In the genomic region with DNA sequence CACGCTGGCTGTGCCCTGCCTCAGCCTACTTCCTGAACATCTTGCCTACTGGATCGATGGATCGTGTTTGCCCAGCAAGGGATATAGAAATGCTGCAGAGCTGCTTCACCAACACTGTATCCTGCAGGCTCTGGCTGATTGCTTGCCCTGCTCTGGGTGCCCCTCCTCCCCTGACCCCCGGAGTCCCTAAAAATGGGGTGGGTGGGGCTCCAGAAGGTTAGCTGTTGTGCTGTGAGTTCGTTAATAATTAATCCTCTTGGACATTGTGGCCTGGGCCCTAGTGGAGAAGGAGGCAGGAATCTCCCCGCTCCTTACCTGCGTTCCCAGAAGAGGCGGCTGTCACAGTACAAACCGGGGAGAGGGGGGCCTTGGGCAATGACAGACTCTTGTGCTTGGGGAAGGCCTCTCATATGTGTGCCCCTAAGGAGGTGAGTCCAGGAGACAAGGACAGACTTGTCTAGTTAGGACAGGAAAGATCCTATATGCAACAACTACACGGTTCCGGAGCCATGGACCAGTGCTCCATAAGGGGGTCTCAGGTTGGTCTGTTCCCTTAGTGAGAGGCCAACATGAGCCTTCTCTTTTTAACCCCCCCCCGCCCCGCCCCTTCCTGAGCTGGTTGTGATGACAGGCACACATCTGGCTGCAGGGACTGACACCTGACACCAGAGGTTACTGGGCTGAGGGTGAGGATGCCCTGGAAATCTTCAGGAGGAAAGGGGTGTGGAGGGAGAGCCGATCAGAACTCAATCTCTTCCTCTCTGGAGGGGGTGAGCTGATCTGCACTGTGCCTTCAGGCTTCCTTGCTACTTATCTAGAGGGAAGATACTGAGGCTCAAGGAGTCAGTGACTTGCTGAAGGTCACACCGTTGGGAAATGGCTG, we compare ENCODE assay signal across 9 mouse cellular contexts. TPM values are rescaled to one million over a fixed set of nuclear protein-coding genes. Genes with fewer than 3 reads are reported as not detected.
DNase-seq lines count a peak whose midpoint lies in the region; ATAC-seq and TF ChIP-seq lines count a peak whose summit lies in the region.
"Had no signal": no experiment of that assay in that cellular context is flagged by ENCODE, and none has a peak within 500 bp of the region (broad histone marks: within the 10 kb centered on the region; RNA-seq: fewer than 3 reads in every experiment).

No protein-coding gene starts in this region.

- H3K27ac ChIP-seq in heart, embryonic 12.5 days (ENCODE audit: poor library complexity, severe bottlenecking) = no peak overlapping the region
- H3K27ac ChIP-seq in heart, adult 2 months = no peak overlapping the region
- H3K27ac ChIP-seq in hindbrain, embryonic 10.5 days = peak overlapping the region; percentile 66
- peak overlapping the region; percentile 39; the same call in 1 of the 2 replicates for H3K27ac ChIP-seq in limb, embryonic 13.5 days
- no peak overlapping the region for H3K27ac ChIP-seq in midbrain, embryonic 15.5 days

- no peak for TF ChIP-seq CTCF in heart, adult 2 months (IDR thresholded peaks at IDR 0.05)

- DNase-seq in heart, adult 2 months = no peak
- DNase-seq in hindbrain, embryonic 10.5 days (ENCODE audit: low spot score) = peak; percentile 30
- DNase-seq in layer of hippocampus, postnatal 25 days (ENCODE audit: extremely low spot score in 1 of 2, low spot score in 1 of 2) = no peak
- no peak for DNase-seq in thymus, postnatal 14 days
- no peak for DNase-seq in spleen, postnatal 36 days (ENCODE audit: low spot score in 2 of 2)

- ATAC-seq in heart, embryonic 12.5 days (ENCODE audit: insufficient number of reproducible peaks, low FRiP score) = 0 out of 2 replicates have a peak, but pooled peaks have one; percentile 34
- no peak for ATAC-seq in limb, embryonic 13.5 days (ENCODE audit: low FRiP score, low read depth)
- ATAC-seq in midbrain, embryonic 15.5 days (replicated peaks) = peak; percentile 60

- 8% methylated on average over 15 of the region's 15 CpGs for WGBS in heart, embryonic 12.5 days
- 16% methylated on average over 15 of the region's 15 CpGs for WGBS in heart, adult 2 months
- WGBS in hindbrain, embryonic 10.5 days = 9% methylated on average over 15 of the region's 15 CpGs
- 9% methylated on average over 15 of the region's 15 CpGs for WGBS in limb, embryonic 13.5 days
- 11% methylated on average over 15 of the region's 15 CpGs for WGBS in midbrain, embryonic 15.5 days

- intact Hi-C loops in heart, adult 2 months (cut with DNase I) = no loop called here

- H3K79me2 ChIP-seq in heart, adult 2 months (replicated peaks; ENCODE audit: control insufficient read depth, insufficient read depth, low read length) = no peaks in the 10 kb centered on the region

- H3K27me3 ChIP-seq in heart, embryonic 12.5 days (replicated peaks) = peaks cover 26% of the 10 kb centered on the region
- H3K27me3 ChIP-seq in heart, adult 2 months (ENCODE audit: control insufficient read depth, insufficient read depth, low read length) = no peaks in the 10 kb centered on the region
- H3K27me3 ChIP-seq in hindbrain, embryonic 10.5 days (ENCODE audit: insufficient read depth, poor library complexity, severe bottlenecking) = peaks cover 23% of the 10 kb centered on the region
- H3K27me3 ChIP-seq in limb, embryonic 13.5 days = peaks cover 13% of the 10 kb centered on the region
- H3K27me3 ChIP-seq in midbrain, embryonic 15.5 days (replicated peaks) = no peaks in the 10 kb centered on the region
- H3K27me3 ChIP-seq: CH12.LX had no signal

- TF ChIP-seq EP300 in heart, adult 2 months (IDR thresholded peaks at IDR 0.05; ENCODE audit: insufficient read depth, low read depth, low read length) = no peak

- H3K9me3 ChIP-seq in heart, embryonic 12.5 days (replicated peaks) = no peaks in the 10 kb centered on the region
- no peaks in the 10 kb centered on the region for H3K9me3 ChIP-seq in hindbrain, embryonic 10.5 days
- no peaks in the 10 kb centered on the region for H3K9me3 ChIP-seq in limb, embryonic 13.5 days
- H3K9me3 ChIP-seq in midbrain, embryonic 15.5 days = no peaks in the 10 kb centered on the region

- H3K4me1 ChIP-seq in heart, embryonic 12.5 days (replicated peaks) = peaks cover 21% of the 10 kb centered on the region
- peaks cover 2% of the 10 kb centered on the region; the same call in 1 of the 2 replicates for H3K4me1 ChIP-seq in heart, adult 2 months (ENCODE audit: control insufficient read depth, insufficient read depth, low read length)
- H3K4me1 ChIP-seq in hindbrain, embryonic 10.5 days (replicated peaks) = peaks cover 32% of the 10 kb centered on the region
- peaks cover 18% of the 10 kb centered on the region for H3K4me1 ChIP-seq in limb, embryonic 13.5 days
- H3K4me1 ChIP-seq in midbrain, embryonic 15.5 days = peaks cover 7% of the 10 kb centered on the region

- H3K9ac ChIP-seq in heart, embryonic 12.5 days = peak overlapping the region; percentile 60
- no peak overlapping the region for H3K9ac ChIP-seq in heart, adult 2 months (ENCODE audit: low read depth, low read length)
- peak overlapping the region; percentile 65 for H3K9ac ChIP-seq in limb, embryonic 13.5 days
- peak overlapping the region; percentile 51 for H3K9ac ChIP-seq in midbrain, embryonic 15.5 days

- H3K36me3 ChIP-seq in heart, embryonic 12.5 days = peaks cover 21% of the 10 kb centered on the region
- H3K36me3 ChIP-seq in heart, adult 2 months (ENCODE audit: control insufficient read depth, insufficient read depth, low read length) = no peaks in the 10 kb centered on the region
- H3K36me3 ChIP-seq in hindbrain, embryonic 10.5 days = peaks cover 25% of the 10 kb centered on the region
- H3K36me3 ChIP-seq in limb, embryonic 13.5 days = peaks cover 22% of the 10 kb centered on the region
- peaks cover 11% of the 10 kb centered on the region; the same call in 1 of the 2 replicates for H3K36me3 ChIP-seq in midbrain, embryonic 15.5 days (replicated peaks)

- no peak for TF ChIP-seq POLR2A in heart, adult 2 months (IDR thresholded peaks at IDR 0.05; ENCODE audit: insufficient read depth, low read depth, low read length)

- peak overlapping the region; percentile 53 for H3K4me3 ChIP-seq in heart, embryonic 12.5 days
- H3K4me3 ChIP-seq in heart, adult 2 months = no peak overlapping the region
- peak overlapping the region; percentile 55 for H3K4me3 ChIP-seq in hindbrain, embryonic 10.5 days
- peak overlapping the region; percentile 47 for H3K4me3 ChIP-seq in limb, embryonic 13.5 days
- peak overlapping the region; percentile 40 for H3K4me3 ChIP-seq in midbrain, embryonic 15.5 days

- peak overlapping the region; percentile 92 for H3K4me2 ChIP-seq in heart, embryonic 12.5 days
- peak overlapping the region; percentile 83 for H3K4me2 ChIP-seq in limb, embryonic 13.5 days (replicated peaks)
- H3K4me2 ChIP-seq in midbrain, embryonic 15.5 days = peak overlapping the region; percentile 62

RNA-seq across cellular contexts. Expression of a gene that starts 0.7 kb away (rescaled TPM):
- polyA plus RNA-seq in heart, embryonic 12.5 days (2016; fragmentation: Nextera tagmentation; extraction: Ambion mirVana) = 0.19 and 0.32 TPM in 2 replicates
- total RNA-seq in heart, adult 2 months (2021) = under 1 TPM; 0.18 to 0.21 TPM
- polyA plus RNA-seq in heart, adult 2 months (2012; rRNA removed) = 0.47 and 1.1 TPM in 2 replicates
- polyA plus RNA-seq in hindbrain, embryonic 10.5 days (2016; fragmentation: Nextera tagmentation; extraction: Ambion mirVana) = 1.1 and 1.3 TPM in 2 replicates
- 4.2 and 4.5 TPM in 2 replicates for polyA plus RNA-seq in limb, embryonic 13.5 days (2015; fragmentation: Nextera tagmentation; extraction: Ambion mirVana)
- 5.4 and 5.5 TPM in 2 replicates for polyA plus RNA-seq in midbrain, embryonic 15.5 days (2015; fragmentation: Nextera tagmentation; extraction: Ambion mirVana)
- total RNA-seq in layer of hippocampus, postnatal 25 days (2021) = 10 to 100 TPM; 22.4 to 22.8 TPM

RNA-seq across cellular contexts. Expression of a gene that starts 7.5 kb away (rescaled TPM):
- polyA plus RNA-seq in heart, embryonic 12.5 days (2016; fragmentation: Nextera tagmentation; extraction: Ambion mirVana) = 0.22 TPM in 1 of 2 replicates, not detected in the other
- total RNA-seq in heart, adult 2 months (2021) = not detected
- polyA plus RNA-seq in heart, adult 2 months (2012; rRNA removed) = not detected in 2 replicates
- 0.13 and 0.22 TPM in 2 replicates for polyA plus RNA-seq in hindbrain, embryonic 10.5 days (2016; fragmentation: Nextera tagmentation; extraction: Ambion mirVana)
- polyA plus RNA-seq in limb, embryonic 13.5 days (2015; fragmentation: Nextera tagmentation; extraction: Ambion mirVana) = 0.32 and 0.37 TPM in 2 replicates
- polyA plus RNA-seq in midbrain, embryonic 15.5 days (2015; fragmentation: Nextera tagmentation; extraction: Ambion mirVana) = 0.23 TPM in 1 of 2 replicates, not detected in the other
- total RNA-seq in layer of hippocampus, postnatal 25 days (2021) = under 1 TPM in 1 of 2 experiments, not detected in 1; 0.22 TPM

RNA-seq across cellular contexts. Expression of a gene that starts 20.3 kb away (rescaled TPM):
- 57.1 and 63.3 TPM in 2 replicates for polyA plus RNA-seq in heart, embryonic 12.5 days (2016; fragmentation: Nextera tagmentation; extraction: Ambion mirVana)
- 10 to 100 TPM; 26.6 to 27.3 TPM for total RNA-seq in heart, adult 2 months (2021)
- polyA plus RNA-seq in heart, adult 2 months (2012; rRNA removed) = 19.4 and 26.5 TPM in 2 replicates
- 81.8 and 98.2 TPM in 2 replicates for polyA plus RNA-seq in hindbrain, embryonic 10.5 days (2016; fragmentation: Nextera tagmentation; extraction: Ambion mirVana)
- polyA plus RNA-seq in limb, embryonic 13.5 days (2015; fragmentation: Nextera tagmentation; extraction: Ambion mirVana) = 81.6 and 84.6 TPM in 2 replicates
- polyA plus RNA-seq in midbrain, embryonic 15.5 days (2015; fragmentation: Nextera tagmentation; extraction: Ambion mirVana) = 57.5 and 60.1 TPM in 2 replicates
- total RNA-seq in layer of hippocampus, postnatal 25 days (2021) = 10 to 100 TPM; 41.8 to 46.5 TPM

RNA-seq across cellular contexts. Expression of a gene that starts 47.2 kb away (rescaled TPM):
- not detected in 2 replicates for polyA plus RNA-seq in heart, embryonic 12.5 days (2016; fragmentation: Nextera tagmentation; extraction: Ambion mirVana)
- under 1 TPM; 0.14 to 0.47 TPM for total RNA-seq in heart, adult 2 months (2021)
- 0.32 and 0.57 TPM in 2 replicates for polyA plus RNA-seq in heart, adult 2 months (2012; rRNA removed)
- polyA plus RNA-seq in hindbrain, embryonic 10.5 days (2016; fragmentation: Nextera tagmentation; extraction: Ambion mirVana) = not detected in 2 replicates
- 0.09 TPM in 2 replicates for polyA plus RNA-seq in limb, embryonic 13.5 days (2015; fragmentation: Nextera tagmentation; extraction: Ambion mirVana)
- not detected in 2 replicates for polyA plus RNA-seq in midbrain, embryonic 15.5 days (2015; fragmentation: Nextera tagmentation; extraction: Ambion mirVana)
- total RNA-seq in layer of hippocampus, postnatal 25 days (2021) = under 1 TPM; 0.17 to 0.19 TPM

RNA-seq across cellular contexts. Expression of a gene that starts 52.1 kb away (rescaled TPM):
- 73.3 and 74.2 TPM in 2 replicates for polyA plus RNA-seq in heart, embryonic 12.5 days (2016; fragmentation: Nextera tagmentation; extraction: Ambion mirVana)
- total RNA-seq in heart, adult 2 months (2021) = 10 to 100 TPM; 41.3 to 42.9 TPM
- 69.4 and 90.6 TPM in 2 replicates for polyA plus RNA-seq in heart, adult 2 months (2012; rRNA removed)
- polyA plus RNA-seq in hindbrain, embryonic 10.5 days (2016; fragmentation: Nextera tagmentation; extraction: Ambion mirVana) = 31.6 and 34.7 TPM in 2 replicates
- polyA plus RNA-seq in limb, embryonic 13.5 days (2015; fragmentation: Nextera tagmentation; extraction: Ambion mirVana) = 44.1 and 46.0 TPM in 2 replicates
- polyA plus RNA-seq in midbrain, embryonic 15.5 days (2015; fragmentation: Nextera tagmentation; extraction: Ambion mirVana) = 22.6 and 24.9 TPM in 2 replicates
- total RNA-seq in layer of hippocampus, postnatal 25 days (2021) = 10 to 100 TPM; 19.0 to 19.2 TPM

Comparison
In these comparisons a context has a peak if more than half of its experiments do, and no peak if none do; other contexts are left out.
1. H3K27ac ChIP-seq: peak in hindbrain, embryonic 10.5 days (single experiment) and limb, embryonic 13.5 days (single experiment); none in heart, embryonic 12.5 days (single experiment), heart, adult 2 months (single experiment) and midbrain, embryonic 15.5 days (single experiment).
2. Peak in every context shown above with its lines, with median percentiles within 50 percentile points of each other: H3K4me2 ChIP-seq.